Mouse (Mus musculus) left cerebral cortex, postnatal 36 days (tissue): ENCODE measurements around the gene Cdkal1. TPM values are rescaled to one million over a fixed set of nuclear protein-coding genes. Genes with fewer than 3 reads are reported as not detected.

ENCODE experiments used
- DNase-seq, 2 experiments: peaks; one replicate each; pipeline ENCODE4 v3.0.0; 2021 to 2022; ENCODE audit warnings: low spot score in 2 of 2, mixed read lengths in 1 of 2
- intact Hi-C: fragments of 180-260 bp; cut with DNase I; formaldehyde crosslinking; loops from one replicate; pipeline ENCODE4 v1.15.1; 2025
- total RNA-seq, 2 experiments: library from RNA; stranded (reverse); gene quantifications; 2 replicates each; pipeline ENCODE4 v1.2.3; 2021

The Cdkal1 gene
- total RNA-seq, 2 experiments from 2014 or later, result 20.7 to 22.7 TPM

DNA sequence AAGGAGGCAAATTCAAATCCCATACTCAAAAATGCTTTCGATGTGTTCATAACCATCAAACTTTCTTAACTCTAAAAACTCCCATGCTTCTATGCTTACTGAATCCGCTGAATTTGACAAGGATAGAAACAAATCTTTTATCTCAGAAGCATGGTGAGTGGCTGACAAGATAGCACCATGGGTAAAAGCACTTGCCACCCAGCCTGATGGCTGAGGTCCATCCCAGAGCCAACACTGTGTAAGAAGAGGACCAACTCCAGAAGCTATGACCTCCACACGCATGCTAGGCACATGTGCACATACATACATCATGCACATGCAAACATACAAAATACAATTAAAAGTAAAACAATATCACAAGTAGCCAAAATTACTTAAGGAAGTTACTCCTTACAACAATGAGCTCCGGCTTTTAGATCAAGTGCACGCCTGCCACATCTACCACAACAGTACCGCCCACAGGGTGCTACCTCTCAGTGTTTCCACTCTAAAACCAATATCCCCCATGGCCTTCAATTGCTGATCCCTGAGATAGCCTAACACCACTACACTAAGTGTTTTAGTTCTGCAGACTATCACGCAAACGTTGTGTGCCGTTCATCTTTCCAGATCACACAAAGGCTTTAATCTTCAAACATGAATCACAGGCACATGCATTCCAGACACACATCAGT is 35.4 kb downstream of the Cdkal1 start:
- intact Hi-C loops, result no loop called here
- DNase-seq, result no peak

DNA sequence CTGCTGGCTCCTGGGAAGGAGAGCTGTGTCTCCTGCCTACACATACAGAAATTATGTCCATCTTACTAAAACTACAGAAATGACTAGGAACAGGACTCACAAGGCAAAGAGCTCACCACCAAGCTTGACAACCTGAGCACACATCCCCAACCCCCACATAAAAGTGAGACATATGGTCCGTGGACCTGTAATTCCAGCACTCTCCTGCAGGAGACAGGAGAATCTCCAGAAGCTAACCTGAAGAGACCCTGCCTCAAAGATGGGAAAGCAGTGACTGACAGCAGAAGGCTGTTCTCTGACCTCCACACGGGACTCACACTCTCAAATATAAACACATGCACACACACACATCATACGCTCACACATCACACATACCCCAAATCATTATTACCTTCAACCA is 36.3 kb downstream of the Cdkal1 start:
- intact Hi-C loops, result no loop called here
- no peak for DNase-seq

DNA sequence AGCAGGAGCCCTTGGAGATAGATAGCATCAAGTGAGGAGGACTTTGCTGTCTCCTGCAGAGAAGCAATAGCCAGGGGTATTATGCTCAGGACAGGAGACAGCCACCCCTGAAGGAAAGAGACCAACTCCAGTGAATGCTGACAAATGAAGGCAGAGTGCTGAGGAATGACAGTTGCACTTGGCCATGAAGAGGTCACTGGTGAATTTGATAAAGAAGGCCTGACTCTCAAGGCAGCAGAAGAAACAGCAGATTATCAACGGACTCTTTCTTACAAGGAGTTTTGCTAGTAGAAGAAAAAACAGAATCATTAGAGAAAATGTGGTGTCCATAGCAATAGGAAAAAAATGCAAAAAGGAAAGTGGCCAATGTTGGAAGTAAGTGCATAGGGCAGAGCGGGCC is 37.2 kb downstream of the Cdkal1 start:
- DNase-seq, result no peak
- intact Hi-C loops, result no loop called here

DNA sequence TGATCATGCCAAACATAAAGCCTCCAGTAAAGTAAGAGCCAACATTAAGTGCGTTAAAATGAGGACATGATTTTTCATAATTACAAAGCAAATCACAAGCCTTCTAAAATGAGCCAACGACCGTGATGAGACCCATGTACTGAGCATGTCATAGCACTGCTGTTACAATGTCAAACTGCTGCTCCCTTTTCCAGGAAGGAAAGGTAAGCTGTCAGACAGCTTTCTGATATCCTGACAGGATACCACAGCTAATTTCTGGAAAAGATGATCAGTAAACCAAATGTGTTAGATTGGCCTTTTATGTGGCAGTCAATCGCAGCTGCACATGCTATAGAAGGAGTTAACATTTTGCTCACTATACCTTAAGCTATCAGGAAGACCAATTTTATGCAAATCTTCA is 44.7 kb downstream of the Cdkal1 start:
- intact Hi-C loops, result no loop called here
- DNase-seq, result no peak

DNA sequence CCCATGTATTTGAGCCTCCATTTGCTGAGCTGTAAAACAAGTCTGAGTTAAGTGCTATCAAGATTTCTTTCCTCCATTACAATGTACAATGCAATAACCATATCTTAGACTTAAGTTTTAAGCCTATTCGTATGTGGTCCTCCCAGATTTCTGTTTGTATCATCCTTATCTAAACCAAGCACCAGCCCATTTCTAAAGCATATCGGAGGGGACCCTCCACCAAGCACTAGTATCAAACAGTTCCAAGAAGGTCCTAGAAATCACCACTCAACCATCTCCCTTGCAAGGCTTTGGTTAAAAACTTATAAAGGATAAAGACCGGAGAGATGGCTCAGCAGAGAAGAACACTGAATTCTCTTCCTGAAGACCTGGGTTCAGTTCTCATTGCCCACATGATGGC is 47.1 kb downstream of the Cdkal1 start:
- DNase-seq, result no peak
- intact Hi-C loops, result no loop called here

DNA sequence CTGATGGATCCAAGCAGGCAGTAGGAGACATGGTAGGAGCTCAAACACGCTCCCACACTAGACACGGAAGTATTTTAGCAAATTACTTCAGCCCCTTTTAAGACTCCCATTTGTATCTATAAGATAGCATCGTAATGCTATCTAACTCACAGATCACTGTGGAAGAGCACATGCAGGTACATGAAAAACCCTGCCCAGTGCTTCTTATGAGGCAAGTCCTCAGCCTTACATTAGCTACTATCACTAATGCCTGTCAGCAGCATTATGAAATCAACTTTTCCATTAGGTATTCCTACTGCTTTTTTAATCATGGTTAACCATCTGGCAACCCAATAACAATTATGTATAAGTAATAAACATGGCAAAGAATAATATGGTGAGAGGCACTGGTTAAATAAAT is 47.5 kb downstream of the Cdkal1 start:
- no peak for DNase-seq
- intact Hi-C loops, result no loop called here

DNA sequence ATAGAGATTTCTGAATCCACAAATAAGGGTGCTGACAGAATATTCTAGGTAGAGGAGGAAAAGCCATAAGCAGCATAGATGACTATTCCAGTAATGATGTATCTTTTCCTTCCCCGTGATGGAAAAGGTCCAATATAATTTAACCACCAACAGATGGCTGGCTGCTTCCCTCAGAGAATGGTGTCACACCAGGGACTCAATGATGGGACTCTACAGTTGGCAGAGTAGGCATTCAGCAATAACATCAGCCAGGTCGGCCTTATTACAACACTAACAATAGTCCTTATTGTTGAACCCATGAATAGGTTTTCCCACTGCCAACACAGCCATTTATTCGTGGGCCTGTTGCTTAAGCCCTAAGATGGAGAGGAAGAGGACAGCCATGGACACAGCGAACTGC is 48.6 kb downstream of the Cdkal1 start:
- DNase-seq, result no peak
- intact Hi-C loops, result no loop called here

DNA sequence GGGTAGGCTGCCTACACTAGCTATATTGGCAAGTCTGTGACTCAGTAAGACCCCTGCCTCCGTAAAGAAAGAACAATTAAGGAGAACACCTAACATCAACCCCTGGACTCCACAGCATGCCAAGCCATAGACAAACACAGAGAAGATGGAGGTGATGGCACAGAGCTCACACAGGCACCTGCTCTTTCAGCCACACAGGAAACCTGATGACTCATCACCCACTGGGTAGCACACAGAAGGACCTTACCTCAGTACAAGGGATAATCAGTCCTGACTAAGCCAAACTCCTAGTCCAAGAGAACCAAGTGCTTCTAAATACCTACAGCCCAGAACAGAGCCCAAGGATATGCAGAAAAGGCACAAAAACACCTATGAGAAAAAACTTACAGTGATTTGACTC is 50.2 kb downstream of the Cdkal1 start:
- no peak for DNase-seq
- intact Hi-C loops, result no loop called here

DNA sequence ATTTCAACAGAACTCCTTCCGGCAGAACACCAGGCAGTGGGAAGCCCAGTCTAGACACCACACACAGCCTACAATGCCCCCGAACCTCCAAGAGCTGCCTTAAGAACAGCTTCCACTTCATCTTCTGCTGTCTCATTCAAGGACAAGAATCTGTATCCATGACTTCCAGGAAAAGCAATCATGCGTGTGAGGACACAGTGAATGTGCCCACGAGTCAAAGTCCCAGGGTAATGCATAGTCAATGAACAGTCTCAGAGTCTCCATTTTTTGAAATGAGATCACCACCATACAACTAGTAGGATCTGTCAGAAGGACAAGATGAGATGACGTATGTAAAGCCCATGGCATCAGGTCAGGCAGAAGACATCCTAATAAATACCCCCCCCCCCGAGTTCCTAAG is 51.4 kb downstream of the Cdkal1 start:
- DNase-seq, result no peak
- intact Hi-C loops, result no loop called here

DNA sequence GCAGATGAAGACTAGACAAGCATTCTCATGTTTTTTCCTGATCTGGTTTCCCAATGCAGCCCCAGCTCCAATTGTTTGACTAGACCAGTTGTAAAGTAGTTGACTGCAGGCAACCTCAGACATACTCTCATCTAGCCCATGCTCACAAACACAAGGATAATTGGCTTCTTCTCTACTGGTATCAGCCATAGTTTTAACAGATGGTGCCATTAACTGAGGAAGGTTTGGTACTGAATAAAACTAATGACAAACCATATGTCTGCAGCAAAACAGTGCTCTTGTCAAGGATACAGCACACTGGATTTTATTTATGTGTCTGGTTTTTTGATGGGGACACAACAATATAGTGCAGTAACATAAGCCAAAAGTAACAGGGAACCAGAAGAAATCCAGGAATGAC is 52.8 kb downstream of the Cdkal1 start:
- no peak for DNase-seq
- intact Hi-C loops, result no loop called here

DNA sequence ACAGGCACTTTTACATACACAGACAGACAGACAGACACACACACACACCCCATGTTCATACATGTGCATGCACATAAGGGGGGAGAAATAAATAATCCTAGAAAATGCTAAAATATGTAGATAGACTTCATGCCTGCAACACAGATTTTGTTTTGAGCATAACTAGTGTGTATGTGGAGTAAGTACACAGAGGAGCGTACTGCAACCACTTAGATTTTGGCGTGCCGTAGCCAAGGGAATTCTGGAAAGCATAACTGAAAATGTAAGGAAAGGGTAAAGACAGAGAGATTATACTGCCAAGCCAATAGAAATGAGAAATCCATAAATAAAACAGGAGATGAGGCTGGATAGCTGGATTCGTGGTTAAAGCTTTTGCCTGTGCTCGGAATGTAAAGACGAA is 55.4 kb downstream of the Cdkal1 start:
- DNase-seq, result no peak
- intact Hi-C loops, result no loop called here

DNA sequence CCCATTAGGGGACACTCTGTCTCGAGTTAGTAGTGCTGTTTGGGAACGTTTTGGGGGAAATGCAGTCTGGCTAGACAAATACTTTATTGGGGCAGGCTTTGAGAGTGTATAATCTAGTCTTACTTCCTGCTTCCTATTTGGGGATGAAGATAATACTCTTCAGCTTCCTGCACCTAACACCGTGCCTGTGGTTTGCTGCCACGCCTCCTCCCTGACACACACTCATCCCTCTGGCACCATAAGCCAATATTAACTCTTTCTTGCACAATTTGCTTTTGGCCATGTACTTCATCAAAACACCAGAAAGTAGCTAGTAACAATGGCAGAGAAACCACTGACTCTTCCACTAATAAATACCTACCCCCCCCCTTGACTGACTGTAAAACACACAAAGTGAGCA is 63.4 kb downstream of the Cdkal1 start:
- intact Hi-C loops, result no loop called here
- DNase-seq, result no peak

DNA sequence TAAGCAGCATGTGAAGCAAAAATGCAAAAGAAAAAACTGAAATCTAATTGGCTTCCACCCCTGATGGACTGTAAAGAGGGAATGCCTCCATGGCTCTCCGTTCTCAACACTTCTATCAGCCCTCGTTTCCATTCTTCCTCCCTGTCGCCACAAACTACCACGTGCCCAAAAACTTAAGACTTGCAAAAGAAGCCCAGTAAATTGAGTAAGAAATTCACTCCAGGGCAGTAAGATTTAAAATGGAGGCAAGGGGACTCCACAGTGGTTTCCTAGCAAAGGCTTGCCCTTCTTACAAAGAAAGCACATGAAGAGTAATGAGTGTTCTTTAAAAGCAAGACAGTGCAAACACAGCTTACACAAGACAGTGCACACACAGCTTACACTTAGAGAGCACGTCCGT is 64.0 kb downstream of the Cdkal1 start:
- intact Hi-C loops, result no loop called here
- DNase-seq, result no peak

DNA sequence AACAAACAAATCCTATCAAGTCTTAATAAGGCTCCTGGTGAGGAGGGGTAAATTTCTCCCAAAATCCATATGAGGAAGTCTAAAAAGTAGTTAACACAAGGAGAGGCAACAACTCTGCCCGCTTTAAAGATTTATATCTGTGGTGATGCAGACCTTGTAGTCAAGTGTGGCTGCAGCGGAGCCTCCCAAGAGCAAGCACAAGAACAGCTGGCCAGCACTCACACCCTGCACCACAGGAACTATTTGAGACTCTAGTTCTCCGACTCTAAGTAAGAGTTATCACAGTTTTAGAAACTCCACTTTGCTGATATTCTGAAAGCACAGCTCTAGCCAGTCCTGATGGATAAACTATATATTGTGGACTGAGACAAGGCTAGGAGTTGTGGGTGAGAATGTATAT is 68.5 kb downstream of the Cdkal1 start:
- DNase-seq, result no peak
- intact Hi-C loops, result no loop called here

DNA sequence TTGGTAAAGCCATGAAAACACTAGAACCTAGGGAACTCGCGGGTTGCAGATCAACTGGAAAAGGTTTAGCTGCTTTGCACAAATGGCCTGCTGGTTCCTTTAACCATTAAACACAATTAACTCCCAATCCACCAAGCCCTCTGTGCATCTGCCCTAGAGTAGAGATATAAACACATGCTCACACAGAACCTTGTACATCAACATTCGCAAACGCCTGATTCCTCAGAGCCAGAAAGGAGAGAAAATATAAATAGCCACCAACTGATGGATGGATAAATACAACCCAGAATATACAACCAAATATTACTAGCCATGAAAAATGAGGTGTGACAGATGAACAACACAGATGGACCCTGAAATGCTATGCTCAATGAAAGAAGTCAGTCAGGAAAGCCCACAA is 70.6 kb downstream of the Cdkal1 start:
- DNase-seq, result no peak

DNA sequence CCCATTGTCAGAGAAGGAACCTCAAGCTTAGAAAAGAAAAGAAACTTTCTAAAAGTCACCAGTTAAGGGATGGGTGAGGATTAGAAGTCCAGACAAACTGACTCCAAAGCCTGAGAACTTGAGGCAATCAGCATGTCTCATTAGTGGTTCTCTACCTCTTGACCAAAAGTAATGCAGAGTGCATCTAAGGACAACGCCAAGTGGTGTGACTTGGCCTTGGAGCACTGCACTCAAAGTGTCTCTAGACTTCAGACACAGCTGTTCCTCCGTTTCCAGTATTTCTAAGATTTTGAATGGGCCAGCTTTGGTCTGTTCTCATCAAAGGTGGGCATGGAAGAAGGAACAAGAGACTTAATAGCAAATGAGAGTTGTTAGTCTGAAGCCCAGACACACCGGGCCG is 74.1 kb downstream of the Cdkal1 start:
- intact Hi-C loops, result no loop called here
- no peak for DNase-seq

More for the DNA sequence above, 70.6 kb downstream of the Cdkal1 start:
- intact Hi-C loops, result no loop called here

DNA sequence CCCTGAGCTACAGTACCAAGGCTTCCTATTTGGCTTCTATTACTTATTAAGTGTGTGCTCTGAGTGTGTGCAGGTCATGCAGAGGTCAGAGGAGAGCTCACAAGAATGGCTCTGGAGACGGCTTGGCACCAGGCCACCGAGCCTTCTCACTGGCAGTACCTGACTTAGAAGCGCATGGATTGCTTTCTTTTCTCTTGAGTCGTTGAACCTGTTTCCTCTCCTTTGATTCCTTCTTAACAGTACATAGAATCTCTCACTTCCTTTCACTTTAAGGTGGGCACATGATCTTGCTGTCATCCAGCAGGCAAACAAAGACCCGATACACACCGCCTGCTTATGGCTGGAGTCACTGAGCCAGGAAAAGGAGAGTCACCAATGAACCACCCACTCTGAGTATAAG is 74.8 kb downstream of the Cdkal1 start:
- intact Hi-C loops, result no loop called here
- DNase-seq, result no peak

DNA sequence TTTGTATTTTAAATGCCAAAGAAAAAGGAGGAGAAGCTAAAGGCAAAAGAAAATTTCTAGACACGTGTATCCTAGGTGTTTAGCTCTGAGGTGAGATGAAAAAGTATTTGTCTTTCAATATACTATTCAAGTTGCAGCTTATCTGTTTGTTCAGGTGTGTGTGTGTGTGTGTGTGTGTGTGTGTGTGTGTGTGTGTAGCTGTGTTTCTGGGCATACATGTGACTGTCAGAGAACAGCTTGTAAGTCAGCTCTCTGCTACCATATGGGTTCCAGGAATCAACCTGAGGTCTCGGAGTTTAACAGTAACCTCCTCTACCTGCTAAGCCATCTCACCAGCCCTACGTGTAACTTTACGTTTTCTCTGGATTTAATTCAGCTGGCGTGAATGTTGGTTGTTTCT is 76.0 kb downstream of the Cdkal1 start:
- intact Hi-C loops, result no loop called here
- DNase-seq, result no peak

DNA sequence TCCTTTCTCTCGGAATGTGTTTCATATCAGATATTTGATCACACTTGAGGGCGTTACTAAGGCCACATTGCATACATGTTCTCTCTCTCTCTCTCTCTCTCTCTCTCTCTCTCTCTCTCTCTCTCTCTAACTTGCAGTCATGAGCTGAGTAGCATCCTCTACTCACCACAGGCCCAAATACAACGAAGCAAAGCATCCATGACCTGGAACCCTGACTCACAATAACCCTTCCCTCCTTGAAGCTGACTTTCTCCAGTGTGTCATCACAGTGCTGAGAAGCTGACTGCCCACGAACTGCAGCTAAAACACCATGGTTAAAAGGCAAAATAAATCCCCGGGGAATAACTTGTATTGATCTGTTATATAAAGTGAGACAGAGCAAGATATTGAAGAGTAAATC is 76.4 kb downstream of the Cdkal1 start:
- DNase-seq, result no peak
- intact Hi-C loops, result no loop called here

DNA sequence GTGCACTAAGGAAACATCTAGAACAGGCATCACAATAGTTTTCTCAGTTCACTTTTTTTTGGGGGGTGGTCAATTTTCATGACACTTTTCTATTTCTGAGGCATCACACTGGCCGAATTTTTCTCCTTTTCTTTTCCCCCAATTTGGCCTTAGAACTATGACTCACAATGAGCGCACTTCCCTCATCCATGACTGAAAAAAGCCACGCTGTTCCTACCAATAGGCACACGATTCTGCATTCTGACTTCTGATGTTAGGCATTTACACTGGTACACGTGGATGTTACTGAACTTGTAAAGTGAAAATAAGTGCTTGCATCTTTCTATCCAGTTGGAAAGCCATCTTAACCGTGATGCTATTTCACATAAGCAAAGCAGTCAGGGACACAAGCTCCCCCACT is 77.3 kb downstream of the Cdkal1 start:
- intact Hi-C loops, result no loop called here
- DNase-seq, result no peak

DNA sequence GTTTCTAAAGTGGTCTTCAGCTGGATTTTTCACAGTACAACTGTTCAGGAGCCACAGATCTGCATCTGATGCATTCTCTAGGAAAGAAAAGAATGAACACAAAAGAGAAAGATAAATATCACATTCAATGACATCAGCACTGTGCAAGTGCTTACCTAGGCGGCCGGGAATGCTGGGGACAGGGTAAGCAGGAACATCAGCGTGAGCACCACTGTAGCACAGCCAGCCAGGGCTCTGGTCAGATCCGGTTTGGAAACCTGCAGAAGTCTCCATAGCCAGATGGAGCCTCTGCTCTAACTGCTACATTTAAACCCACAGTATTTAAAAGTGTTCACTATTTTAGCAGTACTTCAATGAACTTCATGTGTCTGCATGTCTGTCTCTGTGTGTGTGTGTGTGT is 78.2 kb downstream of the Cdkal1 start:
- DNase-seq, result no peak
- intact Hi-C loops, result no loop called here

DNA sequence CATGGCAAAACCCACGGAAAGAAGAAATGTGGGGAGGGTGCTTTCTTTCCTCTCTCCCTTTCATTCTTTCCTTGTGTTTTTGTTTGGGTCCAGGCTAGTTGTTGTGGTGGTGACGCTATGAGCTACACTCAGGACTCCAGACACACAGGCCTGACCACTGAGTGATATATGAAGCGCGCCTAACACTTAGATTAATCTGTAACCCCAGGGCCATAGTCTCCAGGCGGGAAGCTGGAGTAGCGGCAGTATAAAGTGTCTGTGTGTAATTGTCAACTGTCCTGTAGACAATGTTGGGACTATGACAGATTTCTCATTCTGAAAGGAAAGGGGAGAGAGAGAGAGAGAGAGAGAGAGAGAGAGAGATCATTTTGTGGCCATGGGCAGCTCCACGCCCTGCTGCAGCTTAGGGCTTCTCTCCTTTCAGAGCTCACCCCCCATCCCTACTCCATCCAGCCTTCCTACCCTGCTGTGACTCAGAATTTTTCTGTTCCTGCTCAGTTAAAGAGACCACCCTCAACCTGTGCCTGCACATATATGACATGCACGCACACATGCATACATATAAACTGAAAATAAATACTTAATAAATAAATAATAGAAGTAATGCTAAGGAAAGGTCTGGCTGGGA is 79.8 kb downstream of the Cdkal1 start:
- intact Hi-C loops, result no loop called here
- DNase-seq, result no peak
